Mouse (Mus musculus): ENCODE results near the gene Atp5f1.
A peak's percentile ranks its signal among the peaks of the same experiment; 100 is the strongest.

Gene Atp5f1

GRCm38 (mm10) chr3:105899394-105900147, 60.3 kb downstream of the Atp5f1 start:
- DNase-seq: peak; percentile 59

GRCm38 (mm10) chr3:105898861-105899260, 61.0 kb downstream of the Atp5f1 start:
- DNase-seq: no peak

GRCm38 (mm10) chr3:105898325-105898724, 61.6 kb downstream of the Atp5f1 start:
- no peak for DNase-seq

GRCm38 (mm10) chr3:105896811-105897210, 63.1 kb downstream of the Atp5f1 start:
- DNase-seq: no peak

- peak; percentile 21 for DNase-seq
Measured at GRCm38 (mm10) chr3:105894601-105895592, 65.0 kb downstream of the Atp5f1 start.

GRCm38 (mm10) chr3:105893941-105894391, 65.9 kb downstream of the Atp5f1 start:
- DNase-seq: no peak

Measured in cerebellum, adult 11-12 months (tissue).